Mouse (Mus musculus) c-Kit-positive CD71-positive TER-119-negative erythroid progenitor cells, embryonic 14.5 days (primary cell): ENCODE data around the gene Cd6.

Experiments used
- DNase-seq: peaks from one replicate; pipeline ENCODE4 v3.0.0-alpha.2; 2013; ENCODE audit warnings: low read depth

The Cd6 gene

GRCm38 (mm10) chr19:10763381-10764031 lies 66.4 kb downstream of the Cd6 start:
- DNase-seq: no peak

- no peak for DNase-seq
These were observed 67.4 kb downstream of the Cd6 start for GRCm38 (mm10) chr19:10762468-10762867.

- no peak for DNase-seq
These were observed 68.0 kb downstream of the Cd6 start for GRCm38 (mm10) chr19:10761794-10762415.

- no peak for DNase-seq
These were observed 69.7 kb downstream of the Cd6 start for GRCm38 (mm10) chr19:10759983-10760831.

- no peak for DNase-seq
These were observed 70.3 kb downstream of the Cd6 start for GRCm38 (mm10) chr19:10759525-10759924.

GRCm38 (mm10) chr19:10758708-10759107 lies 71.2 kb downstream of the Cd6 start:
- no peak for DNase-seq

GRCm38 (mm10) chr19:10757526-10757925 lies 72.3 kb downstream of the Cd6 start:
- no peak for DNase-seq

- no peak for DNase-seq
These were observed 72.7 kb downstream of the Cd6 start for GRCm38 (mm10) chr19:10757125-10757524.

- DNase-seq: no peak
These were observed 77.2 kb downstream of the Cd6 start for GRCm38 (mm10) chr19:10752646-10753045.

- DNase-seq: no peak
These were observed 77.8 kb downstream of the Cd6 start for GRCm38 (mm10) chr19:10752106-10752505.

GRCm38 (mm10) chr19:10751607-10752006 lies 78.3 kb downstream of the Cd6 start:
- no peak for DNase-seq

GRCm38 (mm10) chr19:10750161-10750560 lies 79.7 kb downstream of the Cd6 start:
- DNase-seq: no peak

GRCm38 (mm10) chr19:10749295-10749694 lies 80.6 kb downstream of the Cd6 start:
- no peak for DNase-seq

GRCm38 (mm10) chr19:10748401-10749102 lies 81.3 kb downstream of the Cd6 start:
- no peak for DNase-seq

- no peak for DNase-seq
These were observed 82.1 kb downstream of the Cd6 start for GRCm38 (mm10) chr19:10747718-10748117.

- no peak for DNase-seq
These were observed 82.7 kb downstream of the Cd6 start for GRCm38 (mm10) chr19:10747182-10747581.

GRCm38 (mm10) chr19:10742565-10742964 lies 87.3 kb downstream of the Cd6 start:
- DNase-seq: no peak

GRCm38 (mm10) chr19:10742145-10742544 lies 87.7 kb downstream of the Cd6 start:
- DNase-seq: no peak

GRCm38 (mm10) chr19:10740641-10741440 lies 89.0 kb downstream of the Cd6 start:
- DNase-seq: no peak

GRCm38 (mm10) chr19:10739916-10740315 lies 89.9 kb downstream of the Cd6 start:
- no peak for DNase-seq
